Mouse (Mus musculus): ENCODE measurements around the gene Vldlr.
A peak's percentile ranks its signal among the peaks of the same experiment; 100 is the strongest.

Gene Vldlr

GRCm38 (mm10) chr19:27216318-27216717 is at the start of gene Vldlr:
Vldlr (plus strand) TSS chr19:27216484.
- no peak for DNase-seq (ENCODE audit: extremely low spot score, low spot score)

- no peak for DNase-seq (ENCODE audit: extremely low spot score, low spot score)
These were observed 48.5 kb upstream of the Vldlr start for GRCm38 (mm10) chr19:27167601-27168319.

- no peak for DNase-seq (ENCODE audit: extremely low spot score, low spot score)
These were observed 42.4 kb upstream of the Vldlr start for GRCm38 (mm10) chr19:27173836-27174235.

- DNase-seq (ENCODE audit: extremely low spot score, low spot score), result no peak
These were observed 40.7 kb upstream of the Vldlr start for GRCm38 (mm10) chr19:27175617-27176016.

- no peak for DNase-seq (ENCODE audit: extremely low spot score, low spot score)
These were observed 39.7 kb upstream of the Vldlr start for GRCm38 (mm10) chr19:27176558-27176957.

- DNase-seq (ENCODE audit: extremely low spot score, low spot score), result no peak
These were observed 38.0 kb upstream of the Vldlr start for GRCm38 (mm10) chr19:27178195-27178807.

GRCm38 (mm10) chr19:27180351-27181122 is 35.7 kb upstream of the Vldlr start:
- DNase-seq (ENCODE audit: extremely low spot score, low spot score), result no peak

GRCm38 (mm10) chr19:27183511-27183910 is 32.8 kb upstream of the Vldlr start:
- DNase-seq (ENCODE audit: extremely low spot score, low spot score), result no peak

GRCm38 (mm10) chr19:27203711-27204238 is 12.5 kb upstream of the Vldlr start:
- no peak for DNase-seq (ENCODE audit: extremely low spot score, low spot score)

- DNase-seq (ENCODE audit: extremely low spot score, low spot score), result no peak
These were observed 5.3 kb upstream of the Vldlr start for GRCm38 (mm10) chr19:27210991-27211390.

GRCm38 (mm10) chr19:27215596-27215995 is 688 bp upstream of the Vldlr start:
- no peak for DNase-seq (ENCODE audit: extremely low spot score, low spot score)

GRCm38 (mm10) chr19:27216767-27217403 is 601 bp downstream of the Vldlr start:
- DNase-seq (ENCODE audit: extremely low spot score, low spot score), result peak; percentile 69

GRCm38 (mm10) chr19:27217404-27217940 is 1.2 kb downstream of the Vldlr start:
- DNase-seq (ENCODE audit: extremely low spot score, low spot score), result peak; percentile 71

GRCm38 (mm10) chr19:27217941-27218411 is 1.7 kb downstream of the Vldlr start:
- no peak for DNase-seq (ENCODE audit: extremely low spot score, low spot score)

GRCm38 (mm10) chr19:27218561-27219262 is 2.4 kb downstream of the Vldlr start:
- peak; percentile 73 for DNase-seq (ENCODE audit: extremely low spot score, low spot score)

GRCm38 (mm10) chr19:27219586-27219985 is 3.3 kb downstream of the Vldlr start:
- DNase-seq (ENCODE audit: extremely low spot score, low spot score), result no peak

- no peak for DNase-seq (ENCODE audit: extremely low spot score, low spot score)
These were observed 6.8 kb downstream of the Vldlr start for GRCm38 (mm10) chr19:27223046-27223445.

GRCm38 (mm10) chr19:27224356-27224755 is 8.1 kb downstream of the Vldlr start:
- no peak for DNase-seq (ENCODE audit: extremely low spot score, low spot score)

GRCm38 (mm10) chr19:27226626-27227025 is 10.3 kb downstream of the Vldlr start:
- no peak for DNase-seq (ENCODE audit: extremely low spot score, low spot score)

- DNase-seq (ENCODE audit: extremely low spot score, low spot score), result no peak
These were observed 10.8 kb downstream of the Vldlr start for GRCm38 (mm10) chr19:27227131-27227530.
